Mouse (Mus musculus) lung, postnatal 10 days (tissue): ENCODE data around the gene Adam11.

Experiments
- DNase-seq: peaks from one replicate; pipeline ENCODE4 v3.0.0; 2021

The Adam11 gene

GRCm38 (mm10) chr11:102754416-102754815, 6.8 kb upstream of the Adam11 start:
- DNase-seq = peak; percentile 3

- no peak for DNase-seq
These were observed 5.8 kb upstream of the Adam11 start for GRCm38 (mm10) chr11:102755391-102755790.

DNA sequence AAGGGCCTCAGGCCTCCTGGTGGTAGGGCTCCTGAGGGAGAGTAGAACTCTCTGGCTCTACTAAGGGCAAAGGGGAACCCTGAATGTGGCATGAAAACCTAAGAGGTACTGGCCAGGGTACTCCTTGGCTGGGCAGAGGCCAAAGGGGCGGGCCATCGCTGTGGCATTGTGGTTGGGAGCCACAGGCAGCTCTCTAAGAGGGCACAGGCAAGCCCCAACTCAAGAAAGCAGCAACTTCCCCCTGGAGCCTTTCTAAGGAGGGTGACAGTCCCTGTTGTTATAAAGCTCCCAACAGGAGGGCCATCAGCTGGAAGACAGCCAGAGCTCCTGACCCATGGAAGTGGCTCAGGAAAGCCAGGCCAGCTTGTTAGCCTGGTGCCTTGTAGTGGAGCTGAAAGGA, 2.3 kb upstream of the Adam11 start:
- no peak for DNase-seq

- DNase-seq = no peak
These were observed 382 bp upstream of the Adam11 start for GRCm38 (mm10) chr11:102760805-102761308.

GRCm38 (mm10) chr11:102762248-102762647, 1.0 kb downstream of the Adam11 start:
- no peak for DNase-seq

- DNase-seq = no peak
These were observed 1.9 kb downstream of the Adam11 start for GRCm38 (mm10) chr11:102763009-102763767.

GRCm38 (mm10) chr11:102765416-102765815, 4.2 kb downstream of the Adam11 start:
- no peak for DNase-seq

GRCm38 (mm10) chr11:102767055-102767670, 5.9 kb downstream of the Adam11 start:
- no peak for DNase-seq

DNA sequence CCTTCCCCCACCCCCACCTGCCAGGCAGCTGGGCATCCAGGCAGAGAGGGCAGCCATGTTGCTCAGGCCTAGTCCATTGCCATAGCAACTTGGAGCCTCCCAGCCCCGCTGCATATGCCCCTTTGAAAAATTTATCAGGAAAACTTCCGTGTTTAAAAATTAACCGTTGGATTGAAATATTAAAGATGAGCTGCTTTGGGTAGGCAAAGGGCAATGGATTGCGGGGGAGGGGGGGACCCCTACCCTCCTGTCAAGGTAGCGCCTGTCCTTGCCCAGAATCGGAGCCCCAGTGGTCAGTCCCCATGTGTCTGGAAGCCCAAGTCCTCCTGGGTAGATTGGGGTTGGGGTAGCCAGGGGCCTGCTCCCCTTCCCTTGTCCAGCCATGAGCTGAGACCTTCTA, 7.9 kb downstream of the Adam11 start:
- DNase-seq = no peak

- DNase-seq = no peak
These were observed 8.9 kb downstream of the Adam11 start for GRCm38 (mm10) chr11:102769993-102770661.

DNA sequence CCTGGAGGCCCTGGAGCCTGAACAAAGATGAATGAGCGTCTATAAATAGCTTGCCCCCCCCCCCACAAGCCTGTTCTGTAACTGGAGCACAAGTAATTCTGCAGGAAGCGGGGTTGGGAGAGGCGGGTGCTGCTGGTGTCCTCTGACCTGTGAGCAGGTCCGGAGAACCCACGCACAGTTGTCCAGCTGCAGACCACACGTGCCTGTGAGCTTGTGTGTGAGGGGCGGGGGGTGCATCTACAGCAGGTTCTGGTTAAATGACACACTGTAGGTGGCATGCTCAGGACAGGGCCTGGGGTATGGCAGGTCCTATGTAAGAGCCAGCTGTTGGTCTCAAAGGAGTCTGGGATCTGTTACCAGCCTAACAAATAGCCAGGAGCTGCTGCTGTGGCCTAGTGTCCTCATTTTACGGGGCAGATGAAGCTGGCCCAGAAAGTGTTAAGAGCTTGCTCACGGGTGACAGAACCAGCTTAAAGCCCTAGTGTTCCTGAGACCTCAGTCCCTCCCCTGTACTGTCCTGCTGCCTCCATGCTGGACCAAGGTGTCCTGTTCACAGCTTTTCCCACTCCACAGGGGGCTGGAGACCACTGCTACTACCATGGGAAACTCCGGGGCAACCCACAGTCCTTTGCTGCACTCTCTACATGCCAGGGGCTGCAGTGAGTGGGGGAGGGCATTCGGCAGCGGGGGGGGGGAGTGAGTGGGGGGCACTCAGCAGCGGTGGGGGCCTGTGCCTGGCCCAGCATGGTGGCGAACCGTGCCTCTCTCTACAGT, 9.6 kb downstream of the Adam11 start:
- DNase-seq = no peak

DNA sequence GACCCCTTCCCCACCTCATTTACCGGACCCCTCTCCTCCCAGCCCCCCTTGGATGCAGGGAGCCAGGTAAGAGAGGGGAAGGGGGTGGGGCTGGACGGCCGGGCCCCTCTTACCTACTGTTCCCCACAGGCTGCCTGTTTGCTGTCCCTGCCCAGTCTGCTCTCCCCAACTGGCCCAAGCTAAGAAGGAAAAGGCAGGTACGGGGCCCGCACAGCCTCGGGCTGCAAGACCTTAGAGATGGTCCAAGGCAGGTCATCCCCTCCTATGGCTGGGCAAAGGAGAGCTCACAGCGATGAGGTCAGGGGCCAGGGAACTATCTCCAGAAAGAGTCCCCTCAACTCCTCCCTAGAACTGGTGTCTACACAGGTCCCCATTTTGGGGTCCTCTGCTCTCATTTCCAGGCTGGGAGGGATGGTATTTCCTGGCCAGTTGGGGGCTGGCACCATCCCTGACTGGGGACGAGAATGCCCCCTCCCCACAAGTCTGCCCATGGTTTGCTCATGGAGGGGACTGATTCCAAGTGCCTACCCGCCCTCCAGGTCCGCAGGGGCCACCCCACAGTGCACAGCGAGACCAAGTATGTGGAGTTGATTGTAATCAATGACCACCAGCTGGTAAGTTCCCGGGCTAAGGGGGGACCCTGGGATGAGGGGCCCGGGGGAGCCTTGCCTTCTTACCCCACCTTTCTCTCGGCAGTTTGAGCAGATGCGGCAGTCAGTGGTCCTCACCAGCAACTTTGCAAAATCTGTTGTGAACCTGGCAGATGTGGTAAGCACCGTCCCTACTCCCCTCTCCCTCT, 10.9 kb downstream of the Adam11 start:
- no peak for DNase-seq

DNA sequence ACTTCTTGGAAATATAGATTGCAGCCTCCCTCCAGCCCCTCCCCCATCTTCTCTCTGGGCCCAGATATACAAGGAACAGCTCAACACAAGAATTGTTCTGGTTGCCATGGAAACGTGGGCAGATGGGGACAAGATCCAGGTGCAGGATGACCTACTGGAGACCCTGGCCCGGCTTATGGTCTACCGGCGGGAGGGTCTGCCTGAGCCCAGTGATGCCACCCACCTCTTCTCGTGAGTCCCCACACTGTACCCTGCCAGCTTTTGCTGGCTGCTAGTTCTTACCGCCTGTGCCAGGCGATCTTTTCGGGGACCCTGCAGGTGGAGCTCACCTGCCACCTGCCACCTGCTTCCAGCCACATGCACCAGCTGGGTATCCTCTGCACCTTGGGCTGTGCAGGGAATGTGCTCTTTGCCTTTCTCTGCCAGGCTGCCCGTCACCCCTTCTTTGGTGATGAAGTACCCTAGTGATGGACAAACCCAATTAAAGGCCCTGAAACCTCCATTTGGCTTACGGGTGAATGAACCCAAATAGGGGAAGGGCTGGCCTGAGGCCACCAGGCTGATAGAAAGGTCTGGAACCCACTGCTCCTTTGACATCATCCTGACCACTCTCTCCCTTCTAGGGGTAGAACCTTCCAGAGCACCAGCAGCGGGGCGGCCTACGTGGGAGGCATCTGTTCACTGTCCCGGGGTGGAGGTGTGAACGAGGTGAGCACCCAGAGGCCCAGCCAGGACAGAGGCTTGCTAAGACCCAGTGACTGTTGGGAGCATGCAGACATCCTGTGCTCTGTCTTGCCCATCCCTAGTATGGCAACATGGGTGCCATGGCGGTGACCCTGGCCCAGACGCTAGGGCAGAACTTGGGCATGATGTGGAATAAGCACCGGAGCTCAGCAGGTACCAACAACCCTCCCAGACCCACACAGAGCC, 11.8 kb downstream of the Adam11 start:
- DNase-seq = no peak

GRCm38 (mm10) chr11:102773713-102774611, 12.7 kb downstream of the Adam11 start:
- DNase-seq = peak; percentile 90

DNA sequence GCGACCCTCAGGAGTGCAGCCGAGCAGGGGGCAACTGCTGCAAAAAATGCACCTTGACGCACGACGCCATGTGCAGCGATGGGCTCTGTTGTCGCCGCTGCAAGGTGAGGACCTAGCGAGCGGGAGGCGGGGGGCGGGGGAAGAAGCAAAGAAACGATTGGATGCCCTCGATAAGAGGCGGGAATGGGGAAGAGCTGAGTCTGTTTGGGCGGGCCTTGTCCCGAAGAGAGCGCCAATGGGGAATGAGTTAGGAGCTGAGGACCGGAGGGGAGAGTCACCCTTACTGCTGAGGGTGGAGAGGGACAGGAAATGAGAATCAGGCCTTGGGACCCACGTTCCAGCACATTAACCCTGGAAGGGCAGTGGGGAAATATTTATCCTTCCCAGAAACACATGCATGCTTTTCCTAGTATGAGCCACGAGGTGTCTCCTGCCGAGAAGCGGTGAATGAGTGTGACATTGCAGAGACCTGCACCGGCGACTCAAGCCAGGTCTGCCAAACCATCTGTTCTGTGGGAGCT, 13.4 kb downstream of the Adam11 start:
- peak; percentile 93 for DNase-seq

GRCm38 (mm10) chr11:102777598-102777997, 16.4 kb downstream of the Adam11 start:
- DNase-seq = peak; percentile 92

DNA sequence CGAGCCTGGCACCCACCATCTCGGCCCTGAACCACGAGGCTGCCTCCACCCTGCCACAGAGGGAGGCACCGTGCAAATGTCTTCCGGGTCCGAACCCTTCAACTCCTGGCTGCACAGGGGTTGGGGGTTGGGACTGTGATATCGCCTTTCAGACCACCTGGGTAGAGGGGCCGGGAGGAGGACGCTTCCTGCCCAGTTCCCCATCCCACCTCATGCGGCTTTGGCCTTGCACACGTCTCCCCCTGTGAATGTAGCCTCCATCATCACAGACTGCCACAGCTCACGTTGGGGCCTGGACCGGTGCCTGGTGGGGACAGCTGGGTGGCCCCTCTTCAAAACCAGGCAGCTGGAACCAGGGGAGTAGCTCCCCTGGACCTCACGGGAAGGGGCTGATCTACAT, 16.9 kb downstream of the Adam11 start:
- DNase-seq = peak; percentile 9

DNA sequence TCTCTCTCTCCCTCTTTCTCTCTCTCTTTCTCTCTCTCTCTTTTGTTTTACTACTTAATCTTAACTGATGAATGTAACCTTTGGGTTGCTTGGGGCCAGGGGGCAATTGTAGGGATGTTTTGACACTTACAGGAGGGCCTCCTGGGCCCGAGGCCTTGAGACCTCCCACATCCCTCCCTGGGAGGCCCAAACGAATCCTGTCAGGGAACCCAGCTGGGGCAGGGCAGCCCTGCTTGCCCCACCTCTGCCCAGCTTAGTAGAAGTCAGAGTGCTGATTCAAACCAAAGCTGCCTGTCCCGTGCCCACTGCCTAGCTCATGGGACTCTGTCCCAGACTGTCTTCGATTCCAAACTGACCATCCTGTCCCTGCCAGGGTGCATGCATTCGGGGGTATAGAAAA, 17.4 kb downstream of the Adam11 start:
- no peak for DNase-seq

DNA sequence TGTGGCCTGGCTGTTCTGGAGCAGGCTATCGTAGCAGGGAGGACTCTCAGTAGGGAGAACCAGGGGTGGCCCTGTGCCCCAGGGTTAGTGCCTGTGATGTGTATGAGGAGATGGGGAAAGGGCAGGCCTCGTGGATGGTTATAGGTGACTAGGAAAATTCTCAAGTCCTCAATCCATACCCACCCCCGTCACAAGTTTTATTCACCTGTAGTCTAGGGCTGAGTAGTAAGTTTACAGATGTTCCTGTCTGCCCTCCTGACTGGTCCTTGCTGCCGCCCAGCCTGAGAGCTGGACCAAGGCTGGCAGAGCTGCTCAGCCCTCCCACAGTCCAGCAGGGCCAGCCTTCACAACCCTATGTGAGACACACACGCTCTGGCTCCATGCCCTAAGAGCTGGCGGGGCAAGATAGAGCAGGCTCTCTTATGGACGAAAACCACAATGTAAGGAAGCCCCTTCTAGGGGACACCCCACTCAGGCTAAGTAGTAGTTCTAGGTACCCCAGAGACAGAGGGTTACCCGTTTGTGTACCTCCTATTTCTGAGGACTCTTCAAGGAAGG, 17.9 kb downstream of the Adam11 start:
- DNase-seq = no peak
